Mouse (Mus musculus): Measurements from ENCODE around the gene Adora1. TPM values are rescaled to one million over a fixed set of nuclear protein-coding genes. Genes with fewer than 3 reads are reported as not detected.

Gene Adora1
- total and polyA plus RNA-seq, 3 experiments: not detected

Other genes with a start within 250 kb of the Adora1 start
- gene Fmod, start 198.2 kb downstream of the Adora1 start, total RNA-seq (2012; rRNA removed): not detected in 2 replicates
- not detected for gene Fmod, start 198.2 kb downstream of the Adora1 start, polyA plus RNA-seq (2012; ENCODE audit: insufficient read depth in 1 of 2, insufficient read length in 2 of 2, low read depth in 1 of 2, low replicate concordance in 2 of 2, missing spikeins in 1 of 2)
- 2.1 and 2.7 TPM in 2 replicates for gene Btg2, start 156.3 kb downstream of the Adora1 start, total RNA-seq (2012; rRNA removed)
- gene Btg2, start 156.3 kb downstream of the Adora1 start, polyA plus RNA-seq (2012; ENCODE audit: insufficient read depth in 1 of 2, insufficient read length in 2 of 2, low read depth in 1 of 2, low replicate concordance in 2 of 2, missing spikeins in 1 of 2): 1 to 10 TPM in 1 of 2 experiments, not detected in 1; 3.6 TPM
- gene Chit1, start 124.2 kb downstream of the Adora1 start, total RNA-seq (2012; rRNA removed): not detected in 2 replicates
- gene Chit1, start 124.2 kb downstream of the Adora1 start, polyA plus RNA-seq (2012; ENCODE audit: insufficient read depth in 1 of 2, insufficient read length in 2 of 2, low read depth in 1 of 2, low replicate concordance in 2 of 2, missing spikeins in 1 of 2): not detected
- not detected in 2 replicates for gene Chil1, start 53.3 kb downstream of the Adora1 start, total RNA-seq (2012; rRNA removed)
- not detected for gene Chil1, start 53.3 kb downstream of the Adora1 start, polyA plus RNA-seq (2012; ENCODE audit: insufficient read depth in 1 of 2, insufficient read length in 2 of 2, low read depth in 1 of 2, low replicate concordance in 2 of 2, missing spikeins in 1 of 2)
- not detected in 2 replicates for gene Mybph, start 42.0 kb downstream of the Adora1 start, total RNA-seq (2012; rRNA removed)
- gene Mybph, start 42.0 kb downstream of the Adora1 start, polyA plus RNA-seq (2012; ENCODE audit: insufficient read depth in 1 of 2, insufficient read length in 2 of 2, low read depth in 1 of 2, low replicate concordance in 2 of 2, missing spikeins in 1 of 2): not detected
- not detected in 2 replicates for gene Myog, start 54.6 kb upstream of the Adora1 start, total RNA-seq (2012; rRNA removed)
- gene Myog, start 54.6 kb upstream of the Adora1 start, polyA plus RNA-seq (2012; ENCODE audit: insufficient read depth in 1 of 2, insufficient read length in 2 of 2, low read depth in 1 of 2, low replicate concordance in 2 of 2, missing spikeins in 1 of 2): not detected
- not detected in 2 replicates for gene Ppfia4, start 97.5 kb upstream of the Adora1 start, total RNA-seq (2012; rRNA removed)
- gene Ppfia4, start 97.5 kb upstream of the Adora1 start, polyA plus RNA-seq (2012; ENCODE audit: insufficient read depth in 1 of 2, insufficient read length in 2 of 2, low read depth in 1 of 2, low replicate concordance in 2 of 2, missing spikeins in 1 of 2): under 1 TPM in 1 of 2 experiments, not detected in 1; 0.11 TPM
- gene Tmem183a, start 126.5 kb upstream of the Adora1 start, total RNA-seq (2012; rRNA removed): 54.2 and 69.3 TPM in 2 replicates
- gene Tmem183a, start 126.5 kb upstream of the Adora1 start, polyA plus RNA-seq (2012; ENCODE audit: insufficient read depth in 1 of 2, insufficient read length in 2 of 2, low read depth in 1 of 2, low replicate concordance in 2 of 2, missing spikeins in 1 of 2): 100 to 1,000 TPM in 1 of 2 experiments, 10 to 100 TPM in 1; 82.7 to 131 TPM
- not detected in 2 replicates for gene 4933406M09Rik, start 150.5 kb upstream of the Adora1 start, total RNA-seq (2012; rRNA removed)
- gene 4933406M09Rik, start 150.5 kb upstream of the Adora1 start, polyA plus RNA-seq (2012; ENCODE audit: insufficient read depth in 1 of 2, insufficient read length in 2 of 2, low read depth in 1 of 2, low replicate concordance in 2 of 2, missing spikeins in 1 of 2): not detected
- gene Cyb5r1, start 170.1 kb upstream of the Adora1 start, total RNA-seq (2012; rRNA removed): 18.8 and 35.8 TPM in 2 replicates
- gene Cyb5r1, start 170.1 kb upstream of the Adora1 start, polyA plus RNA-seq (2012; ENCODE audit: insufficient read depth in 1 of 2, insufficient read length in 2 of 2, low read depth in 1 of 2, low replicate concordance in 2 of 2, missing spikeins in 1 of 2): 10 to 100 TPM in 1 of 2 experiments, not detected in 1; 94.8 TPM
- gene Adipor1, start 179.9 kb upstream of the Adora1 start, total RNA-seq (2012; rRNA removed): 55.2 and 57.6 TPM in 2 replicates
- gene Adipor1, start 179.9 kb upstream of the Adora1 start, polyA plus RNA-seq (2012; ENCODE audit: insufficient read depth in 1 of 2, insufficient read length in 2 of 2, low read depth in 1 of 2, low replicate concordance in 2 of 2, missing spikeins in 1 of 2): 100 to 1,000 TPM in 1 of 2 experiments, 10 to 100 TPM in 1; 94.1 to 109 TPM
- gene Klhl12, start 220.1 kb upstream of the Adora1 start, total RNA-seq (2012; rRNA removed): 21.8 and 26.4 TPM in 2 replicates
- 10 to 100 TPM in 1 of 2 experiments, not detected in 1; 20.8 TPM for gene Klhl12, start 220.1 kb upstream of the Adora1 start, polyA plus RNA-seq (2012; ENCODE audit: insufficient read depth in 1 of 2, insufficient read length in 2 of 2, low read depth in 1 of 2, low replicate concordance in 2 of 2, missing spikeins in 1 of 2)